Mouse (Mus musculus): ENCODE measurements around the gene Lgr6.

Lgr6 gene

DNA sequence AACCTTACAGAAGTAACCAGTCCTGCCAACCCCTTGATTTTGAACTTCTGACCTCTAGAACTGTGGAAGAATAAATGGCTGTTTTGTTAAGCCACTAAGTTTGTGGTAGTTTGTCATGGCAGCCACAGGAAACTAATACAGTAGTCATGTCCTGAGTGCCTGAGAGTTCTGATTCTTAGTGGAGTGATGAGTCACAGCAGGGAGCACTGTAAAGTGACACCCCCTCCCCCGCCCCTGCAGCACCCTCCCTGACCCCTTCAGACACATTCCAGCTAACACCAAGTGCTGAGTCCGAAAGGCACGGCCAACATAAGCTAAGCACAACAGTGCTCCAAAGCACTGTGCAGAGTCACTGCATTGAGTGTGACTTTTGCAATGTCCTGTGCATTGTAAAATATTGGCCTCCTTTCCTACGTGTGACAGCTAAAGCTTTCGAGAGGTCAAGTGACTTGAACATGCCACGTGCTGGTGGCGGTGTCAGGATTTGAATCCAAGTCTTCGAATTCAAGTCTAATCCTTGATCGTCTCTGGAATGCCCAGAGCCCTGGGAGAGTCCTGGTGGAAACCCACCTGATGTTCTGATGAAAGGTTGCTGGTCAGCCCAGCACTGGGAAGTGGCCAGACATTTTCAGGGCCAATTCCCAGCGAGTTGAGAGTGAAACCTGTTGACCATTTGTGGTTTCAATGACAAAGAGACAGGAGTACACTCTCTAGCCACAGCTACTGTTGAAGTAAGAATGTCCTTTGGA is 88.0 kb downstream of the Lgr6 start:
- DNase-seq (ENCODE audit: low read depth): no peak

DNA sequence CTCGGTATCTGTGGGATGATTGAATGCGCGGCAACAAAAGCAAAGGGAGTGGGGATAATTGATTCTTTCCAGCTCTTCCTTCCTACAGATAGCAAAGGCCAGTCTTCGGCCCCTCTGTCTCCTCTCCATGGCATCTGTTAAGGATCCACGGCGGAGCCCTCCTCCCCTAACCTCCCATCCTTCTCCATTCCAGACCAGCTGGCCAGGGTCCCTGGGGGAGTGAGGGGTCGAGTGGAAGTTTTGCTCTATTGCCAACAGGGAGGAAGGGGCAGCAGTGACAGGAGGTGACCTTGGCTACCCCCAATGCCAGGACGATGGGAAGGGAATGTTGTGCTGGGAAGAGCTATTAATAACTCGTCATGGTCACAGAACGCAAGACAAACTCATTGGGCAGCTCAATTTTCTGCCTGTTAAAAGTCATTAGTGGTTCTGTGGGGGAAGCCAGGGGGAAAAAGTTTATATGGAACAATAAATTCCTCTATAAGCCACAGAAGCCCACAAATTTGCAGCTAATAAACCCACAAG is 90.1 kb downstream of the Lgr6 start:
- no peak for DNase-seq (ENCODE audit: low read depth)

GRCm38 (mm10) chr1:135012472-135012871 is 92.6 kb downstream of the Lgr6 start:
- DNase-seq (ENCODE audit: low read depth): no peak

DNA sequence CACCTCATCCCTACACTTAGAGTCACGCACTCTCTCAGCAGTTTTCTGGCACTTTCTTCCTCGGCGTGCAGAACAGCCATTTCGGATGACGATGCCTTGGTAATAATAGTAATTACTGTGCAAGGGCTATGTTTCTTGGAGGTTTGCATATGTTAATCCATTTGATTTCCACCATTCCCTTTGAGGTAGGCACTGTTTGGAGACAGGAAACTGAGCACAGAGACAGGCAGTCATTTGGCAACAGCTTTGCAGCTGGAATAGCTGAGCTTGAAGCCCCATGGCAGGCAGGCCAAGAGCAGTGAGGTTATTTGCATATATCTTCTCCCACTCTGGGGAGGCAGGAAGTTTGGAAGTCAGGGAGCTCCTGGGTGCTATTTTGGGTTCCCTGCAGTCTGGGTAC is 93.2 kb downstream of the Lgr6 start:
- no peak for DNase-seq (ENCODE audit: low read depth)

DNA sequence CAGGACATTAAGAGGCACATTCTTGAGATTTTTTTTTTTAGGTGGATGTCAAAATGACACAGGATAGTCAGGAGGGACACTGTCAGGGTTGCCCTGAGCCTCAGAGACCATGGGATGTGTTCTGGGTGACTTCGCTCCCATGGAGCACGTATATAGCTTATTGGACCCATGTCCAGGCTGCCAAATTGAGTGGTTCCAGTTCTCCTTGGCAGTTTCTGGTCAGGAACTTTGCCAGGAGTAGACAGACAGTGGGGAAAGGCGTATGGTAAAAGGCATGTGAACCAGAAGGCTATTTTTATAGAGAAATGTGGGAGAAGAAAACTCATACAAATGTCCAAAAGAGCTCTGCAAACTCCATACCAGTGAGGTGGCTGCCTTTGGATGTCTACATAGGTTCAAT is 95.2 kb downstream of the Lgr6 start:
- no peak for DNase-seq (ENCODE audit: low read depth)

- no peak for DNase-seq (ENCODE audit: low read depth)
These were observed 99.4 kb downstream of the Lgr6 start for GRCm38 (mm10) chr1:135005696-135006095.

- DNase-seq (ENCODE audit: low read depth): no peak
These were observed 101.7 kb downstream of the Lgr6 start for GRCm38 (mm10) chr1:135003346-135003745.

- peak; percentile 22 for DNase-seq (ENCODE audit: low read depth)
These were observed 104.5 kb downstream of the Lgr6 start for GRCm38 (mm10) chr1:135000527-135000926.

- DNase-seq (ENCODE audit: low read depth): no peak
These were observed 106.8 kb downstream of the Lgr6 start for GRCm38 (mm10) chr1:134998231-134998630.

- DNase-seq (ENCODE audit: low read depth): no peak
These were observed 107.5 kb downstream of the Lgr6 start for GRCm38 (mm10) chr1:134997568-134997967.

DNA sequence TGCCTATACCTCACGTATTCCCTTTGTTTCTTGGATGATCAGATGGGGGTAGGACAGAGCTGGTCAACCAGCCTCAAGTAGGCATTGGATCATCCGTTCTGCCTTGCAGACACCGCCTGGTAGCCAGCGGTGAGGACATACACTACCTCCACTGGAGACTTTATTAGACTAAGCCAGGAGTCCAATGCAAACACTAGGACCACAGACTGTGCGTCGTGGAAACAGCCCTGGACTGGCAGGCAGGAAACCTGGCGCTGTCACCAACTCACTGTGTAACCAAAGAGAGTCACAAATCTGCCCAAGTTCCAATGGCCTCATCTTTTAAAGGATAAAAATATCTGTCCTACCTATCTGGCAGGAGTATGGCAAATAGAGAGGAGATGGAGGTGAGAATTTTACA is 108.6 kb downstream of the Lgr6 start:
- DNase-seq (ENCODE audit: low read depth): no peak

GRCm38 (mm10) chr1:134995954-134996353 is 109.1 kb downstream of the Lgr6 start:
- no peak for DNase-seq (ENCODE audit: low read depth)

- DNase-seq (ENCODE audit: low read depth): no peak
These were observed 109.6 kb downstream of the Lgr6 start for GRCm38 (mm10) chr1:134995437-134995836.

GRCm38 (mm10) chr1:134994739-134995138 is 110.3 kb downstream of the Lgr6 start:
- DNase-seq (ENCODE audit: low read depth): no peak

DNA sequence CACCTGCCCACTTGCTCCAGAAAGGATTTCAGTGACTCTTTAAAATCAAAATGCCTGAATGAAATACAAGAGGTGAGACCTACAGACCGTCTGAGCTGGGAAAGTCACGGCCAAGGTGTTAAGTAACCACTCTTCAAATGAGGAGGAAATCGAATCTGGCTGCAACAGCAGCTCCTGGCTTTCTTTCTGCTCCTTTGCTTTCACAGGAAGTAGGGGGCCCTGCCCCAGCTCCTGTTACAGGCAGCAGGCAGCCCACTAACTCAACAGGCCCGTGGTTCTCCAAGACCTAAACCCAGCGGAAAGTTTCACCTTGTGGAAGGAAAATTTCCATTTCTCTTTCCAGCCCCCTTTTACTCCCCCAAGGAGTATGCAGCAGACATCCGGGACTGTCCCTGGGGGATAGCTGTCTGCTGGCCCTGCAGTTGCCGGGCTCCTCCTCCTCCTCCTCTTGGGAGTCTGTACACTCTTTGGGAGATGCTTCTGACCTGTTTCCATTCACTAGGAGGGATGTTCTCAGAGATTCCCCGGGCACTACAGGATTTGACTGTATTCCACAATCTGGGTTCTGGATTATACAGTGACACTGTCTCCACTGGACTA is 112.9 kb downstream of the Lgr6 start:
- DNase-seq (ENCODE audit: low read depth): no peak

GRCm38 (mm10) chr1:134989372-134989771 is 115.7 kb downstream of the Lgr6 start:
- peak; percentile 88 for DNase-seq (ENCODE audit: low read depth)

DNA sequence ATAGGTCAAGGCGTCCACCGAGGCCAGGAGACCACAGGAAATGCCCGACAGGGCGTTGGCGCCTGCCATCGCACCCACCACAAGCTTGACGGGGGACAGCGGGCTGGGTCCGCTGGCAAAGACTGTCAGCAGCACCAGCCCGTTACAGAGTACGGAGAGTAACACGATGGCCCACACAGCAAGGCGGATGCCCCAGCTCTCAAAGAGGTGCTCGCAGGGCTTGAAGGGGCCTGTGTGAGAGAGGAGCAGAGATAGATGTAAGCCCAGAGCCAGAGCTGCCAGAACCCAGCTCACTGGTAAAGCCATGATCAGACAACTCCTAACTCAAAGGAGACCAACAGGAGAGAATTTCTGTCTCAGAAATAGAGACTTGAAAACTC is 117.1 kb downstream of the Lgr6 start:
- DNase-seq (ENCODE audit: low read depth): peak; percentile 32

DNA sequence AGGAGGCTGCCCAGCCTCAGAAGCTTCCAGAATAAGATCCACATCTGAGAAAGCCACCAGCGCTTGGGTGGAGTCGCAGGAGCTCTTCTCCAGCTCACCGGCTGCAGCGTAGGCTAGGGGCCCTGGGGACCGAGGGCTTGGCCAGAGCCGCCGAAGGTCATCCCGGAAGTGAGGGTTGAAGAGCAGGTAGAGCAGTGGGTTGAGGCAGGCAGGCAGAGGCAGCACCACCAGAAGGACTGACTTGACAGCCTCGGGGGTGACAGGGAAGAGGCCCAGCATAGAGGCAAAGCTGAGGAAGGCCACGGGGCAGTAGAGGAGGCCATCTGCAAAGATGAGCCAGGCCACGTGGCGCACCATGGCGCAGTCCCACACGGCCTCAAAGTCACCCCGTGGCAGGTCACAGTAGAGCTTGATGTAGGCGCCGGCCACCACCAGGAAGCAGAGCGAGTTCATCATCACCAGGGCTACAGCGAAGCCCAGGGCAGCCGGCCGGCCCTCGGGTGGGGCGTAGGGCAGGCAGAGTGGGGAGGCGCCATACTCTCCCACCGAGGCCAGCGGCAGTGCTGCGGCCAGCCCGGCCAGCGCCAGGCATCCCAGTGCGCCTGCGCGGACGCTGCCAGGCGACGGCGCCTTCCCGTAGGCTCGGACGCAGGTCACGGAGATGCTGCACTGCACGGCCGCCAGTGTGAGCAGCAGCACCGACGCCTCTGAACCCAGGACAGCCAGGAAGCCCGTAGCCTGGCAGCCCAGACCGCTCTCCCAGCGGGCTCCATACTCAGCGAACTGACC is 117.7 kb downstream of the Lgr6 start:
- peak; percentile 64 for DNase-seq (ENCODE audit: low read depth)

- DNase-seq (ENCODE audit: low read depth): no peak
These were observed 132.2 kb downstream of the Lgr6 start for GRCm38 (mm10) chr1:134972920-134973319.

DNA sequence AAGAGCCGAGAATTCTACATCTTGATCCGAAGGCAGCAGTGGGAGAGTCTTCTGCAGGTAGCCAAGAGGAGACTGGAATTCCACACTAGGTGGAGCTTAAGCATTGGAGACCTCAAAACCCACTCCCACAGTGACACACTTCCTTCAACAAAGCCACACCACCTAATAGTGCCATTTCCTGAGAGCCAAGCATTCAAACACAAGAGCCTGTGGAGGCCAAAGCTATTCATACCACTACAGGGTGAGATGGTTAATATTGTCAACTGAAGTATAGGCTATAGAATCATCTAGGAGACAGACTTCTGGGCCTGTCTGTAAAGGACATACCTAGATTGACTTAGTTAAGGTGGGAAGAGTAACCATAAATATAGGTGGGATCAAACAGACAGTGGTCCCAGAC is 139.6 kb downstream of the Lgr6 start:
- no peak for DNase-seq (ENCODE audit: low read depth)

DNA sequence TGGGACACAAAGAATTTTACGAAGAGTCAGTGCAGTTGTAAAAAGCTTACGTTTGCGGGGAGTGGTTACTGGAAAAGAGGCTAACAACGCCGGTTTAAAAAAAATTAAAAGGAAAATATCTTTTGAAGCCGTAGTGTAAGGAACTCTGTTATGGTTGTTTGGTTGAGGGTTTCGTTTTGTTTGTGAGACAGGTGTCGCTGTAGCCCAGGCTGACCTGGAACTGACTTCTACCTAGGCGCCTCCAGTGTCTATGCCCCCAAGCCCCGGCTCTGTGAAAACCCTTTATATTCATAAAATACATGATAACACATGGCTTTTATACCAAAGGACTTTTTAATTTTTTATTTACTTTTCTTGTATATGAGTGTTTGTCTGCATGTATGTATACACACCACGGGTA is 142.3 kb downstream of the Lgr6 start:
- DNase-seq (ENCODE audit: low read depth): no peak

GRCm38 (mm10) chr1:134962053-134962803 is 142.8 kb downstream of the Lgr6 start, which contains the start of gene Ube2t:
Gene Ube2t, plus strand, starts transcription at chr1:134962565.
- DNase-seq (ENCODE audit: low read depth): peak; percentile 97

All from induced T-regulatory cell, adult 2 months (primary cell).